Mouse (Mus musculus): ENCODE results near the gene Dnah1.

- TF ChIP-seq CTCF (conservative IDR thresholded peaks at IDR 0.05; ENCODE audit: low read length) (no peak), POU5F1 (IDR thresholded peaks at IDR 0.05; ENCODE audit: borderline replicate concordance, low read length) (no peak), NANOG (IDR thresholded peaks at IDR 0.05; ENCODE audit: borderline replicate concordance, low read length) (no peak)
Observed at GRCm38 (mm10) chr14:31226978-31227377, 96.7 kb downstream of the Dnah1 start.

All from E14TG2a.4 (cell line).